Mouse (Mus musculus) brain, embryonic 14.5 days (tissue): ENCODE data around the gene Ahsa1.

Experiments used
- CTCF ChIP-seq: fragments of 200-500 bp; IDR thresholded peaks from 2 replicates; pipeline ENCODE4 v1.5.1; 2012; ENCODE audit warnings: inconsistent platforms, mild to moderate bottlenecking, moderate library complexity, borderline replicate concordance; ENCODE audit not compliant: insufficient read depth, insufficient read length; ENCODE audit errors: extremely low read depth
- POLR2A ChIP-seq: fragments of 200-500 bp; IDR thresholded peaks from 2 replicates; pipeline ENCODE4 v1.6.1; 2012; ENCODE audit warnings: mild to moderate bottlenecking, inconsistent platforms, borderline replicate concordance; ENCODE audit not compliant: poor library complexity, insufficient read depth, insufficient read length, severe bottlenecking; ENCODE audit errors: extremely low read depth

DNA sequence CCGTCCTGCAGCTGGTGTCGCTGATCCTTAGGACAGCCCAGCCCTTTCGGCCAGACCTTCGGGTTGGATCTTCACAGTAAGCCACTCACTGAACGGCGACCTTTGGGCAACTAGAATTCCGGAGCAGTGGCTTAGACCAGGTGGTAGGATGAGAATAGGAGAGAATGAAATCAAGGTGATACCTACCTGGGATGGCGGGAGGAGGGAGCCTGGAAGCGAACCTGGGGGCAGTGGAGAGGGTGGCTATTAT, 34.1 kb downstream of the Ahsa1 start:
- TF ChIP-seq POLR2A, result no peak
- TF ChIP-seq CTCF, result no peak
